Mouse (Mus musculus): ENCODE measurements around the gene Utp3. TPM values are rescaled to one million over a fixed set of nuclear protein-coding genes. Genes with fewer than 3 reads are reported as not detected.

The Utp3 gene
- polyA plus RNA-seq, 1 experiment from 2014 or later: 86.4 TPM

- no peaks in the 10 kb centered on the region; the same call in 1 of the 2 replicates for H3K36me3 ChIP-seq (ENCODE audit: control insufficient read depth, insufficient read depth, low read length)
- no peaks in the 10 kb centered on the region for H3K27me3 ChIP-seq (ENCODE audit: control insufficient read depth, insufficient read depth, low read length)
- WGBS: 80% methylated on average over 5 of the region's 5 CpGs
- no peak overlapping the region for H3K4me2 ChIP-seq (ENCODE audit: low read depth, severe bottlenecking)
- ATAC-seq (ENCODE audit: insufficient number of reproducible peaks, low FRiP score, low TSS enrichment, low read depth): no peak
- no peaks in the 10 kb centered on the region for H3K4me1 ChIP-seq (ENCODE audit: control insufficient read depth, insufficient read depth, low read length)
- no peak overlapping the region for H3K4me3 ChIP-seq (ENCODE audit: low read depth, low read length)
- H3K9me3 ChIP-seq (ENCODE audit: control insufficient read depth, low read length): no peaks in the 10 kb centered on the region
- DNase-seq (ENCODE audit: low spot score): no peak
- H3K9ac ChIP-seq (ENCODE audit: low read length): no peak overlapping the region
- H3K27ac ChIP-seq (replicated peaks; ENCODE audit: low read depth, low read length): no peak overlapping the region
Measured at GRCm38 (mm10) chr5:88595537-88596455, 41.5 kb downstream of the Utp3 start.

GRCm38 (mm10) chr5:88598961-88599360 is 44.7 kb downstream of the Utp3 start:
- Histone ChIP-seq H3K4me1 (ENCODE audit: control insufficient read depth, insufficient read depth, low read length) (no peaks in the 10 kb centered on the region), H3K9me3 (ENCODE audit: control insufficient read depth, low read length) (no peaks in the 10 kb centered on the region), H3K9ac (ENCODE audit: low read length) (no peak overlapping the region), H3K36me3 (ENCODE audit: control insufficient read depth, insufficient read depth, low read length) (no peaks in the 10 kb centered on the region; the same call in 1 of the 2 replicates), H3K27ac (replicated peaks; ENCODE audit: low read depth, low read length) (no peak overlapping the region), H3K4me3 (ENCODE audit: low read depth, low read length) (no peak overlapping the region), H3K27me3 (ENCODE audit: control insufficient read depth, insufficient read depth, low read length) (no peaks in the 10 kb centered on the region), H3K4me2 (ENCODE audit: low read depth, severe bottlenecking) (no peak overlapping the region)
- DNase-seq (ENCODE audit: low spot score) (no peak), ATAC-seq (ENCODE audit: insufficient number of reproducible peaks, low FRiP score, low TSS enrichment, low read depth) (no peak)
- WGBS: 92% methylated on average over 6 of the region's 6 CpGs

GRCm38 (mm10) chr5:88602030-88602429 is 47.8 kb downstream of the Utp3 start:
- Histone ChIP-seq H3K27me3 (ENCODE audit: control insufficient read depth, insufficient read depth, low read length) (no peaks in the 10 kb centered on the region), H3K4me3 (ENCODE audit: low read depth, low read length) (no peak overlapping the region), H3K9ac (ENCODE audit: low read length) (no peak overlapping the region), H3K4me1 (ENCODE audit: control insufficient read depth, insufficient read depth, low read length) (no peaks in the 10 kb centered on the region), H3K4me2 (ENCODE audit: low read depth, severe bottlenecking) (no peak overlapping the region), H3K36me3 (ENCODE audit: control insufficient read depth, insufficient read depth, low read length) (no peaks in the 10 kb centered on the region), H3K27ac (replicated peaks; ENCODE audit: low read depth, low read length) (no peak overlapping the region), H3K9me3 (ENCODE audit: control insufficient read depth, low read length) (no peaks in the 10 kb centered on the region)
- DNase-seq (ENCODE audit: low spot score) (no peak), ATAC-seq (ENCODE audit: insufficient number of reproducible peaks, low FRiP score, low TSS enrichment, low read depth) (no peak)
- 86% methylated on average over 2 of the region's 2 CpGs for WGBS

GRCm38 (mm10) chr5:88602713-88603112 is 48.5 kb downstream of the Utp3 start:
- H3K36me3 ChIP-seq (ENCODE audit: control insufficient read depth, insufficient read depth, low read length): no peaks in the 10 kb centered on the region
- H3K4me3 ChIP-seq (ENCODE audit: low read depth, low read length): no peak overlapping the region
- no peaks in the 10 kb centered on the region for H3K4me1 ChIP-seq (ENCODE audit: control insufficient read depth, insufficient read depth, low read length)
- H3K27ac ChIP-seq (replicated peaks; ENCODE audit: low read depth, low read length): no peak overlapping the region
- H3K9me3 ChIP-seq (ENCODE audit: control insufficient read depth, low read length): no peaks in the 10 kb centered on the region
- H3K4me2 ChIP-seq (ENCODE audit: low read depth, severe bottlenecking): no peak overlapping the region
- DNase-seq (ENCODE audit: low spot score) (no peak), ATAC-seq (ENCODE audit: insufficient number of reproducible peaks, low FRiP score, low TSS enrichment, low read depth) (no peak)
- H3K27me3 ChIP-seq (ENCODE audit: control insufficient read depth, insufficient read depth, low read length): no peaks in the 10 kb centered on the region
- no peak overlapping the region for H3K9ac ChIP-seq (ENCODE audit: low read length)
- 84% methylated on average over 3 of the region's 3 CpGs for WGBS

- H3K4me2 ChIP-seq (ENCODE audit: low read depth, severe bottlenecking): no peak overlapping the region
- H3K27ac ChIP-seq (replicated peaks; ENCODE audit: low read depth, low read length): no peak overlapping the region
- no peak for ATAC-seq (ENCODE audit: insufficient number of reproducible peaks, low FRiP score, low TSS enrichment, low read depth)
- H3K9me3 ChIP-seq (ENCODE audit: control insufficient read depth, low read length): no peaks in the 10 kb centered on the region
- DNase-seq (ENCODE audit: low spot score): no peak
- no peak overlapping the region for H3K9ac ChIP-seq (ENCODE audit: low read length)
- no peaks in the 10 kb centered on the region for H3K27me3 ChIP-seq (ENCODE audit: control insufficient read depth, insufficient read depth, low read length)
- no peak overlapping the region for H3K4me3 ChIP-seq (ENCODE audit: low read depth, low read length)
- WGBS: 91% methylated on average over 3 of the region's 3 CpGs
- H3K36me3 ChIP-seq (ENCODE audit: control insufficient read depth, insufficient read depth, low read length): no peaks in the 10 kb centered on the region
- H3K4me1 ChIP-seq (ENCODE audit: control insufficient read depth, insufficient read depth, low read length): no peaks in the 10 kb centered on the region
Measured at GRCm38 (mm10) chr5:88604046-88604445, 49.8 kb downstream of the Utp3 start.

GRCm38 (mm10) chr5:88604641-88605358 is 50.5 kb downstream of the Utp3 start:
- no peaks in the 10 kb centered on the region for H3K4me1 ChIP-seq (ENCODE audit: control insufficient read depth, insufficient read depth, low read length)
- no peak for DNase-seq (ENCODE audit: low spot score)
- H3K4me3 ChIP-seq (ENCODE audit: low read depth, low read length): no peak overlapping the region
- no peaks in the 10 kb centered on the region for H3K27me3 ChIP-seq (ENCODE audit: control insufficient read depth, insufficient read depth, low read length)
- H3K4me2 ChIP-seq (ENCODE audit: low read depth, severe bottlenecking): no peak overlapping the region
- no peak for ATAC-seq (ENCODE audit: insufficient number of reproducible peaks, low FRiP score, low TSS enrichment, low read depth)
- no peak overlapping the region for H3K27ac ChIP-seq (replicated peaks; ENCODE audit: low read depth, low read length)
- WGBS: 84% methylated on average over 7 of the region's 7 CpGs
- no peaks in the 10 kb centered on the region for H3K36me3 ChIP-seq (ENCODE audit: control insufficient read depth, insufficient read depth, low read length)
- no peak overlapping the region for H3K9ac ChIP-seq (ENCODE audit: low read length)
- no peaks in the 10 kb centered on the region for H3K9me3 ChIP-seq (ENCODE audit: control insufficient read depth, low read length)

Other genes with a start within 250 kb of the Utp3 start
- not detected in 2 replicates for gene Prol1, start 237.2 kb upstream of the Utp3 start, polyA plus RNA-seq (2014; fragmentation: Nextera tagmentation; extraction: Ambion mirVana)
- gene Amtn, start 178.4 kb upstream of the Utp3 start, polyA plus RNA-seq (2014; fragmentation: Nextera tagmentation; extraction: Ambion mirVana): not detected in 2 replicates
- 0.51 and 1.1 TPM in 2 replicates for gene Ambn, start 98.5 kb upstream of the Utp3 start, polyA plus RNA-seq (2014; fragmentation: Nextera tagmentation; extraction: Ambion mirVana)
- 0.03 and 0.24 TPM in 2 replicates for gene Enam, start 66.5 kb upstream of the Utp3 start, polyA plus RNA-seq (2014; fragmentation: Nextera tagmentation; extraction: Ambion mirVana)
- gene Jchain, start 26.6 kb upstream of the Utp3 start, polyA plus RNA-seq (2014; fragmentation: Nextera tagmentation; extraction: Ambion mirVana): 0.17 TPM in 1 of 2 replicates, not detected in the other
- 9.9 and 11.1 TPM in 2 replicates for gene Rufy3, start 10.6 kb downstream of the Utp3 start, polyA plus RNA-seq (2014; fragmentation: Nextera tagmentation; extraction: Ambion mirVana)
- gene Grsf1, start 121.7 kb downstream of the Utp3 start, polyA plus RNA-seq (2014; fragmentation: Nextera tagmentation; extraction: Ambion mirVana): 74.7 and 75.1 TPM in 2 replicates
- gene Mob1b, start 166.4 kb downstream of the Utp3 start, polyA plus RNA-seq (2014; fragmentation: Nextera tagmentation; extraction: Ambion mirVana): 12.5 and 17.0 TPM in 2 replicates
- gene Dck, start 210.5 kb downstream of the Utp3 start, polyA plus RNA-seq (2014; fragmentation: Nextera tagmentation; extraction: Ambion mirVana): 93.3 and 95.1 TPM in 2 replicates